Mouse (Mus musculus): ENCODE measurements at regions not wholly inside any gene's neighbourhood (a gene's known extent, or its start where the extent isn't known, plus 50 kb on each side); places are given as distances from the start of the nearest gene placed in this dataset.

GRCm38 (mm10) chr7:51722420-51722819, 100.6 kb downstream of the Slc17a6 start:
- DNase-seq, result no peak

- DNase-seq, result no peak
These were observed 102.1 kb downstream of the Slc17a6 start for GRCm38 (mm10) chr7:51723955-51724354.

- DNase-seq, result no peak
These were observed 114.5 kb downstream of the Slc17a6 start for GRCm38 (mm10) chr7:51736285-51736684.

GRCm38 (mm10) chr7:51739590-51739989, 117.8 kb downstream of the Slc17a6 start:
- DNase-seq, result no peak

- no peak for DNase-seq
These were observed 119.1 kb downstream of the Slc17a6 start for GRCm38 (mm10) chr7:51740928-51741327.

GRCm38 (mm10) chr7:51742720-51743119, 119.1 kb upstream of the Gas2 start:
- no peak for DNase-seq

- no peak for DNase-seq
These were observed 116.2 kb upstream of the Gas2 start for GRCm38 (mm10) chr7:51745598-51745997.

- DNase-seq, result no peak
These were observed 113.0 kb upstream of the Gas2 start for GRCm38 (mm10) chr7:51748633-51749303.

- no peak for DNase-seq
These were observed 112.3 kb upstream of the Gas2 start for GRCm38 (mm10) chr7:51749304-51750129.

GRCm38 (mm10) chr7:51750271-51750670, 111.5 kb upstream of the Gas2 start:
- no peak for DNase-seq

- DNase-seq, result no peak
These were observed 108.8 kb upstream of the Gas2 start for GRCm38 (mm10) chr7:51753062-51753461.

GRCm38 (mm10) chr7:51754208-51754888, 107.5 kb upstream of the Gas2 start:
- DNase-seq, result no peak

- no peak for DNase-seq
These were observed 105.6 kb upstream of the Gas2 start for GRCm38 (mm10) chr7:51756218-51756617.

GRCm38 (mm10) chr7:51759536-51760153, 102.2 kb upstream of the Gas2 start:
- no peak for DNase-seq

GRCm38 (mm10) chr7:51767066-51767465, 94.7 kb upstream of the Gas2 start:
- no peak for DNase-seq

GRCm38 (mm10) chr7:51771895-51772871, 89.6 kb upstream of the Gas2 start:
- DNase-seq, result peak; percentile 23

- no peak for DNase-seq
These were observed 85.8 kb upstream of the Gas2 start for GRCm38 (mm10) chr7:51775968-51776367.

- no peak for DNase-seq
These were observed 78.6 kb upstream of the Gas2 start for GRCm38 (mm10) chr7:51783070-51783776.

- DNase-seq, result peak; percentile 22
These were observed 77.7 kb upstream of the Gas2 start for GRCm38 (mm10) chr7:51783923-51784686.

All from cerebellum, adult 11 months (tissue).